Mouse (Mus musculus) induced T-regulatory cell, adult 2 months (primary cell): ENCODE results near the gene Eef1akmt3.
"Not testable (repeated sequence)": the region's sequence is repeated elsewhere in the genome, so short reads cannot be mapped to it uniquely, and the experiment has no call there.

Experiments used
- DNase-seq: peaks from one replicate; pipeline ENCODE4 v3.0.0-alpha.2; 2012; ENCODE audit warnings: low read depth

Eef1akmt3 gene

DNA sequence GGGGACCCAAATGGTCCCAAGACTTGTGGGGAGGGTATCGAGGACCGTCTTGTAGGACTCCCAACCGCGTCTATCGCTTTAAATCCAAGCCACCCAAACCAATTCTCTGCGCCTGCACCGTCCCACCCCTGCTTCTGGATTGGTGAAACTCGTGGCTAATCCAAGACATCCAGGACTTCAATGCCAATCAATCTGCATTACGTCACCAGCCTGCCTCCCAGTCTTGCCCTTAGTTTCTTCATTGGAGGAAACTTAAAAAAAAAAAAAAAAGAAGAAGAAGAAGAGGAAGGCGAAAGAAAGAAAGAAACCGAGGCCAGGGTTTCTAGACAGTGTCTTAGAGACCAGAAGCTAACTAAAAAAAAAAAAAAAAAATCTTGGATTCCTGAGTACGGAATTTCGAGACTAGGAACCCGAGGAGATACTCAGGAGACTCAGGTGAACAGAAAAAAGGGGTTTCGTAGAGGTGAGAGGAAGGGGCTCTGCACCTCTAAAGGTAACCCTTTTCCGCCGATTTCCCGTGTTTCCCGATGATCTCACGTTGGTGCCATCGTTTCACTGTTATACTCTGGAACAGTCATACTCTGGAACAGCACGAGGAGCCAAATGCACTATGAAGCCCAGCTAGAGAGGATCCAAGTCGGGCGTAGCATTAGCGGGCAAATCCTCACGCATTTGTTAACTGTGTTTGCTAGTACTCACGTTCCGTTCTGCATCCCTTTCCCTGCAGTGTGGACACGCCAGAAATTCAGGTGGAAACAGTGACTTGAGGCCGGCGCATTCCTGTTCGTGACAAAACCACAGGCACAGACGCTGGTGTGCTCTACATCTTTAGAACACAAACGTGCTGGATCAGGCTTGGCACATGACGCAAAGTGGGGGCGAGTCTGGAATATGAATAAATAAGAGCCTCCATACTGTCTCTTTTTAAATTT is 29.1 kb upstream of the Eef1akmt3 start, which contains the start of gene Tspan31:
TSS of gene Tspan31 (minus strand) at position 75 of the 932 bp plus-strand sequence.
- peak; percentile 88 for DNase-seq

- peak; percentile 52 for DNase-seq
Observed at GRCm38 (mm10) chr10:127069281-127070189, 28.2 kb upstream of the Eef1akmt3 start.

GRCm38 (mm10) chr10:127068360-127069038 is 27.2 kb upstream of the Eef1akmt3 start:
- DNase-seq, result no peak

DNA sequence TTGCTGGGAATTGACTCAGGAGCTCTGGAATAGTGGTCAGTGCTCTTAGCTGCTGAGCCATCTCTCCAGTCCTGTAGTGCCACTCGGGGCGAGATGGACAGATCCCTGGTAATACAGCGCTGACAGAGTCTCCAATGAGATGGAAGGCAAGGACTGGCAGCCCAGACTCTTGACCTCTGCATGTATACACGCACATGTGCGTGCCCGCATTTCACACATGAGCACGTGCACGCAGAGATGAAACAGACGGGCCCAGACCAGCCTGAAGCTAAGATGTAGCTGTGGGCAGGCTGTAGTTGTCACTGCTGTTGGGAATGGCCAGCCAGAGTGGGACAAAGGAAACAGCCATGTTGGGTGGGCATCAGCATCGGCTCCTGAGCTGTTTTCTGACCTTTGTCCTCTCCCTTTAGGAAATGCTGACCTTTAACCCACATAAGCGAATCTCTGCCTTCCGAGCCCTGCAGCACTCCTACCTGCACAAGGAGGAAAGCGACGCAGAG is 25.3 kb upstream of the Eef1akmt3 start:
- DNase-seq, result no peak

DNA sequence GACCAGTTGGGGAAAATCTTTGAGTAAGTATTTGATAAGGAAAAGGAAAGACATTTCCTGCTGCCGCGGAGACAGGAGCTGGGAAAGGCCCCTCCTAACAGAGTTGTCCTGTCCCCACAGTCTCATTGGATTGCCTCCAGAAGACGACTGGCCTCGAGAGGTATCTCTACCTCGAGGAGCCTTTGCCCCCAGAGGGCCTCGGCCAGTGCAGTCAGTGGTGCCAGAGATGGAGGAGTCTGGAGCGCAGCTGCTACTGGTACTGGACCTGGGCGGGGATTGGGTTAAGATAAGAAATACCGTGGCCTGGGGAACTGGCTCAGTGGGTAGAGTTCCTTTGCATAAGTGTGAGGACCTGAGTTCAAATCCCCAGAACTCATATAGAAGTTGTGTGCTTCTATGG is 24.7 kb upstream of the Eef1akmt3 start:
- no peak for DNase-seq

- DNase-seq, result no peak
Observed at GRCm38 (mm10) chr10:127063913-127064870, 22.9 kb upstream of the Eef1akmt3 start.

DNA sequence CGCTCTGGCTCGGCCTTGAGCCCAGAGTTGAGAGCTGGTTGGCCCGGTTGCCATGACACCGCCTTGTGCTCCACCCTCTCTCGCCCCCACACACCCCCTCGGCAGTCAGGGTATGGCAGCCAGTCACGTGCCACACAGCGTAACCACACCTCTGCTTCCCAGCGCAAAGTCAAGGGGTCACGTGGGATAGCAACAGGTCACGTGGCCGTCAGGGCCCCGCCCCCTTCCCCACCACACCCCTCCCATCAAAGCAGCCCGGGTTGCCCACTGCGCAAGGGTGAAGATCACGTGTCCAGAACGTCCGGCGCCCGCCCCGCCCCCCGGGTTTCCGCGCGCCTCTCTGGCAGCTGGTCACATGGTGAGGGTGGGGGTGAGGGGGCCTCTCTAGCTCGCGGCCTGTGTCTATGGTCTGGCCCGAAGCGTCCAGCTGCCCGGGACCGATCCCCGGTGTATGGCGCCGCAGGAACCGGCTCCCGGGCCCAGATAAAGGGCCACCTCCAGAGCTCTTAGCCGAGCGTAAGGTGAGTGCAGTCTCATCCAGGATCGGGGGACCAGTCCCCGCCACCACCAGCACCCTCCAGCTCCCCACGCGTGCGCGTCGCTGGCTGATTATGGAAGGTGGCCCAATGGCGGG is 22.0 kb upstream of the Eef1akmt3 start, which contains the start of gene Cdk4:
TSS of gene Cdk4 (plus strand) at position 296 of the 634 bp plus-strand sequence.
- DNase-seq, result peak; percentile 98

- no peak for DNase-seq
Observed at GRCm38 (mm10) chr10:127062503-127062902, 21.2 kb upstream of the Eef1akmt3 start.

DNA sequence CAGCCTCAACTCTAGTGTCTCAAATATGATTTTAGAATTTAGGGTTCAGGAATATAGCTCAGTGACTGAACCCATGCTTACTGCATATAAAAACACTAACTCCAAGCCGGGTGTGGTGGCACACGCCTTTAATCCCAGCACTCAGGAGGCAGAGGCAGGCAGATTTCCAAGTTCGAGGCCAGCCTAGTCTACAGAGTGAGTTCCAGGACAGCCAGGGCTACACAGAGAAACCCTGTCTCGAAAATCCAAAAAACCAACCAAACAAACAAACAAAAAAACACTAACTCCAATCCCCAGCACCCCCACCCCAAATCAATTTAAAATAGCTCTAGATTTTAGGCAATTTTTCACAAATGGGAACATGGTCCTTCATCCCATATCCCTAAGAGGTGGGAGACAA is 20.8 kb upstream of the Eef1akmt3 start:
- not testable (repeated sequence) for DNase-seq

- DNase-seq, result no peak
Observed at GRCm38 (mm10) chr10:127061513-127061912, 20.2 kb upstream of the Eef1akmt3 start.

- DNase-seq, result no peak
Observed at GRCm38 (mm10) chr10:127061085-127061484, 19.8 kb upstream of the Eef1akmt3 start.

- DNase-seq, result peak; percentile 90
Observed at GRCm38 (mm10) chr10:127059968-127060916, 18.9 kb upstream of the Eef1akmt3 start, which contains the start of gene March9. TSS of gene March9 (minus strand) at chr10:127060184.

DNA sequence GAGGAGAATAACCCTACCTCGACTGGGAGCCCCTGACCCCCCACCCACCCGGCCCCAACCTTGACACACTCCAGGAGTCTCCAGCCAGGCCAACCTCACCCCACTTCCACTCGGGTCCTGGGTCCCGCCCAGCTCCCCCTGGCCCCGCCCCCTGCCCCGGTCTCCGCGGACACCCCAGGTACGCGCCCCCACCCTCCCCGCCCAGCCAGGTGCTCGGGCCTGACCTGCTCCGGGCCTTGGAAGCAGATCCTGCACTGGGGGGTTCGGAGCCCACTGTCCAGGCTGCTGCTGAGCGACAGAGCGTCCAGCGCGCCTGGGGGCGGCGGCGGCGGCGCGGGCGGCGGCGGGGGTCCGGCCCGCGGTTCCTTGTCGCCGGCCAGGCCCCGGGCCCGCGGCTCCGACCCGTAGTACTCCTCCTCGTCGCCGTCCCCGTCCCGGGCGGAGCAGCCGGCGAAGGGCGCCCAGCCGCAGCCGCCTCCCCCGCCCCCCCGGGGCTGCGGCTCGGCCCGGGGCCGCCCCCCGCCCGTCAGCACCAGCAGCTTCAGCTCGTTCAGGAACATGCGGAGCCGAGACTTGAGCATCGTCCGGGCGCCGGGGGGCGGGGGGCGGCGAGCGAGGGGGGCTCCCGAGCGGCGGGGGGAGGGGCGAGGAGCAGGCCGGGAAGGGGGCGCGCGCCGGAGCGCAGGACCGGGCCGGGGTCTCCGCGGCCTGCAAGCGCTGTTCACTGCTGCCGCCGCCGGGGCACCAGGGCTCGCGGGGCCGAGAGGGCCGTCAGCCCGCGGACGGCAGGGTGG is 18.1 kb upstream of the Eef1akmt3 start:
- peak; percentile 54 for DNase-seq

DNA sequence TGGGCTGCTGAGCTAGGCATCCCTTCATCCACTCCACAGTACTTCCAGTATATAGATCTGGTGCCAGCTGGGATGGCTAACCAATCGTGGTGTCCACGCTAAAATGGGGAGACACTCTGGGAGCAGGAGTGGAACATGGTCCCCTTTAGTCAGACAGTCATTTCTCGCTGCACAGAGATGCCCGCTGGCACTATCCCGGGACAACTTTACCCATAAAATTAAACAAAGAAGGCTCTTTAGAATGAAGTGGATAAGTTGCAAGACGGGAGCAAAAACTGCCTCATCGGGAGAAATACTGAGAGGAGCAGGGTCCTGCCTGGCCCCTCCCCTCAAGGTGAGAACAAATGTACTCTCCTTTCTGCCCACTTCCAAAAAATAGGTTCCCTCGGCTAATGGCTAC is 17.4 kb upstream of the Eef1akmt3 start:
- peak; percentile 43 for DNase-seq

- peak; percentile 90 for DNase-seq
Observed at GRCm38 (mm10) chr10:127058161-127058560, 16.8 kb upstream of the Eef1akmt3 start.

DNA sequence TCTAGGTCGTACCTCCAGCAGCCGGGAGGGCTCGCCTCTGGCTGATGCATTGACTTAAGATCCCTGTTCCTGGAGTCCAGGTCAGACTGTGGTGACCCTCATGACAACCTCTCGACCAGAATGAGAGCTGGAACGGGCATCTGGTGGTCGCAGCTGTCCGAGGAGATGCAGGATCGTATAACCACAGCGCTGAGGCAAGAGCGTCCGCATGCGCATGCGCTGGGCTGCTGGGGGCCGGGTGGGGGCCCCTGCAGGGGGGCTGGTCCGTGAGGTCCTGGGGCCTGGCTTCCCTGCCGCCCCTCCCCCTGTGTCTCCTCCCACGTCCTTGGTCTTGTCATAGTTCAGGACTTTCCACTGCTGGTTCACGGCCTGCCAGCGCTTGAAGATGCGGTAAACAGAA is 15.2 kb upstream of the Eef1akmt3 start:
- no peak for DNase-seq

- no peak for DNase-seq
Observed at GRCm38 (mm10) chr10:127055406-127055805, 14.1 kb upstream of the Eef1akmt3 start.

GRCm38 (mm10) chr10:127054646-127055045 is 13.3 kb upstream of the Eef1akmt3 start:
- DNase-seq, result no peak
